Mouse (Mus musculus): ENCODE results near the gene Srpk1.

DNA sequence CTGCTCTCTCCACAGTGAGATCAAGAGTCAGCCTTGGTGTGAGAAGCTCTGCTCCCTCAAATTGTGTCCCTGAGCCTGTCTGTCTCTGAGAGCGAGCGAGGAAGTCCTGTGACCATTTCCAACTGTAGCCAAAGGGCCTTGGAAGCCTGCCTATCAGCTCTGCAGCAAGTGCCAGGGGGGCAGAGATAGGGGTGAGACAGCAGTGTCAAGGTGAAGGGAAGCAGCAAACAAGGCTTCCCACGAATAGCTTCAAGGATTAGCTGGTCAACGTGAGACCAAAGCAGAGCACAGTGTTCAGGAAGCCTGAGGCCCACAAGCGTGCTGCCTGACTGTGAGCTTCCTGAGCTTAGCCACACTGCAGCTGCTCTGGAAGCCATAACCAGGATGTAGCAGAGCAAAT, 31.0 kb downstream of the Srpk1 start:
- TF ChIP-seq POLR2A (IDR thresholded peaks at IDR 0.05; ENCODE audit: control insufficient read depth in 1 of 2, insufficient read depth in 1 of 2, low read depth in 1 of 2, low read length in 2 of 2, poor library complexity in 1 of 2): no peak
- no peak for TF ChIP-seq CTCF (IDR thresholded peaks at IDR 0.05 in 2 of 3, conservative IDR thresholded peaks at IDR 0.05 in 1 of 3; ENCODE audit: control insufficient read depth in 1 of 3, insufficient read depth in 1 of 3, low read depth in 2 of 3, low read length in 3 of 3, poor library complexity in 1 of 3, severe bottlenecking in 1 of 3)
- TF ChIP-seq USF2 (IDR thresholded peaks at IDR 0.05; ENCODE audit: borderline replicate concordance in 1 of 2, insufficient read depth in 1 of 2, low read depth in 1 of 2, low read length in 2 of 2): no peak
- no peak for TF ChIP-seq MAX (IDR thresholded peaks at IDR 0.05; ENCODE audit: low read length)
- no peak for TF ChIP-seq ELF1 (IDR thresholded peaks at IDR 0.05; ENCODE audit: low read depth, low read length)
- TF ChIP-seq ZC3H11A (IDR thresholded peaks at IDR 0.05; ENCODE audit: low read depth, low read length): no peak
- peak; percentile 86 for TF ChIP-seq TAL1 (IDR thresholded peaks at IDR 0.05; ENCODE audit: low read length)
- TF ChIP-seq GABPA (IDR thresholded peaks at IDR 0.05; ENCODE audit: low read depth, low read length): no peak
- no peak for TF ChIP-seq MAFK (IDR thresholded peaks at IDR 0.05; ENCODE audit: borderline replicate concordance, low read depth, low read length)
- TF ChIP-seq USF1 (IDR thresholded peaks at IDR 0.05; ENCODE audit: low read depth, low read length): peak; percentile 26; the same call in 1 of the 2 replicates

Measured in MEL (cell line).